Mouse (Mus musculus) ZHBTc4 (cell line): ENCODE data around the gene Clba1.

Experiments used
- DNase-seq: peaks from one replicate; pipeline ENCODE4 v3.0.0-alpha.2; 2011; ENCODE audit warnings: low read depth, low spot score

The Clba1 gene

DNA sequence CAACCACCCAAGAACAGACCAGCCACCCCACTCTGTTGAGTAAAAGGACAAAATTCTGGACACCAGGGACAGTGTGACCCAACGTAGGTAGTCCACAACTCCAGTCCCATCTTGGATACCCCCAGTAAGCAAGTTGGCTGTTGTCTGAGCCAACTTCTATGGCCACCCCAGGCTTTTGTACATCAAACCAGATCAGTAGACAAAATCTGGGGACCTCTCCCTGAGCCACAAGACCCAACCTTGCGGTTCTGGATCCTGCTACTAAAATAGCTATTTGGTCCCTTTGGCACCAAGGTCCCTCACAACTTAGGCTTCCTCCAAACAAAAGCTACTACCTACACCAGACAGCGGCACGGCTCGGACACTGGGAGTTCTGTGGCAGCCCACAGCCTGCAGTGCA, 13.7 kb upstream of the Clba1 start:
- no peak for DNase-seq

DNA sequence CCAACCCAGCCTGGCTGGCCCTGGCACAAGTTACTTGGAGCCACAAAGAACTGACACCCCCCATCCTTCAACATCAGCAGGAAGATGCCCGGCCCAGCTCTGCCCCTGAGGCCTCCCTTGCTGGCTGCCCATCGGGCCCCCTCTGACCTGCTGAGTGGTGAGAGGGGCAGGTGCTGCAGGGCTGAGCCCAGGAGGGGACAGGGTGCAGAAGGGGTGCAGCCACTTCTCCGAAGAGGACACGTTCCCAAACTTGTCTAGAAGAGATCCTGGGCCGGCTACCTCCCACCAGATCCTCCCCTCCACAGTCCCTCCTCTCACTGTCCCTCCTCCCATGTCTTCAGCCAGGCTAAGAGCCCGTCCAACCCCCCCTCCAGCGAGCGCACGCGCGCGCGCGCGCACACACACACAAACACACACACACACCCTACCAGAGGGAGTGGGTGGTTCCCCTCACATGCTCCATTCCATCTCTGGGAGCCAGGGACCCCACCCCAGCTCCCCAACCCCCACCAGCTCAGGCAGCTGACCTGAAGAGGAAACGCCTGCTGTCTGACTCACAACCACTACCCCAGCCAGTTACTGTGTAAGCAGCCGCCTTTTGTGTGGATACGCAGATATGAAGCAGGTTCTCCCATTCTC, 13.2 kb upstream of the Clba1 start:
- DNase-seq, result peak; percentile 81

DNA sequence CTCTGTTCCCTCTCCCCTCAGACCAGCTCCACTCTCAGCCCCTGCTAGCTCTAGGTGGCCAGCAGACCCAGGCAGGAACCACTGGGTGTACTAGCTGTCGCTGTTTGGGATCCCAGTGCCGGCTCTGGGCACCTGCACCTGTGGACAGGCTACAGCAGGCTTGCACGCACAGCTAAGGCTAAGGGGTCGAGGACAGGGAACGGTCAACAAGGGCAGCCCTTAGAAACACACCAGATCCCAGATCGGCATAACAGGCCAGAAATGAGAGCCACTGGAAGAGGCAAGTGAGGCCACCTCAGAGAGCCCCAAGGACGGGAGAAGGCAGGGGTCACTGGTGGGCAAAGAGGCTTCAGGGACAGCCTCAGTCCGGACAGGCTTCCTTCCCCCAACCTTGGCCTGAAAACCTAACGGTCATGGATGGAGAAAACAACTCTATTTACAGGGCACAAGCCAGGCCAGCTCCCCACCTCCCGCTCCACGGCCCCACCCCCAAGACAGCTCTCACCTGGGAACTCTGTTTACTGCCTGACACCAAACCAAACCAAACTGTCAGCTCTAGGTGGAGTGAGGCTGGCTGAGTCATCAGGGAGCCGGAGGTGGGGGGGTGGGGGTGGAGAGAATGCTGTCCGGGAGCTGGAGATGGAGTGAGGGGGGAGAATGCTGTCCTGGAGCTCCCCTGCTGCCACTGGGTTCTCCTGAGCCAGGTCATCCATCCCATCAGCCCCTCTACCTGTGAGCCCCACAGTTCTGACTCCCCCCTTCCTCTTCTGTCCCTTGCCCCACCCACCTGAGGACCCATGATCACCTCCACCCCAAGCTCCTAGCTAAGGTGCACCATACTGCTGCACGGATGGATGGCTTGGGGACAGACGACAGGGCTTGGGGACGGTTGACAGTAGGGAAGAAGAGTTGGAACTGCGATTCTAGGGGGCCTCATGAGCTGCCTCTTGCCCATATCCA, 11.9 kb upstream of the Clba1 start:
- no peak for DNase-seq

DNA sequence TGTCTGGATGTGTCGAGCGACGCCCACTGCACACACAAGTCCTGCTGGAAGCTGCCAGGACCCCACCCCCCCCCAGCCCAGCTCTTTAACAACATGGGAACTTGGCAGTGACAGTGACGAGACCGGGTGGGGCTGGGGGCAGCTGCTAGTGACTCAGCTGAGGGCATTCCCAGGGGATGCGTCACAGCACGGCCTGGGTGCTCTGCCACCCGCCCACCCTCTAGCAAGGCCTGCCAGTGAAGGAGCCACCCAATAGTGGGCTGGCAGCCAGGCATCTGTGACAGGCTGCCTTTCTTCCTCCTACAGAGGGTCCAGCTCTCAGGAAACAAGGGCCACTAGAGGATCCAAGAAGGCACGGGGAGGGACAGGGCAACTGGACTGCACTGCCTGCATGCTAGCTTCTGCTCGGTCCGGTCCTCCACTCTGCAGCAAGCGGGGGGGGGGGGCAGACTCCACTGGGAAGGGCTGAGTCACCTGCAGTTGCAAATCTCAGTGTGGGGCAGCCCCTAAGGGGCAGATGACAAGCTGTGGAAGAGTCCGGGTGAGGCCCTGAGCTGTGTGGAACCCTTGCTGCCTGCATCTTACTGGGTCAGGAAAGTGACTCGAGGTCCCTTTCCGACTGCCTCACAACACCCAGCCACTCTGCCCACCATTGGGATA, 10.9 kb upstream of the Clba1 start:
- DNase-seq, result no peak

DNA sequence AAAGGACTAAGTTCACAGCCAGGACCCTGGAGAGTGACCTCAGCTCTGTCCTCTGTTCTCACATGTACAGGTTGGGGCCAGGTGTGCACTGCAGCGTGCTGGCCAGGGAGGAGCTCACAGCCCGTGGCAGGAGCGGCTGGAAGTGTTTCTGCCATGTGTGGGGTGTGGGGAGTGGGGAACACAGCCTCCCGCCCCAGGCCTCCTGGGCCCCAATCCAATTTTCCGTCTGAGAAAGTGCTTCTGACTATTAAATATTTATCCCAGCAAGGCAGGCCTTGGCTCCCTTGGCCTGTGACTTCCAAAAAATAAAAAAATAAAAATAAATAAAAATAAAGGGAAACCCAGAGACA, 10.4 kb upstream of the Clba1 start:
- DNase-seq, result no peak

DNA sequence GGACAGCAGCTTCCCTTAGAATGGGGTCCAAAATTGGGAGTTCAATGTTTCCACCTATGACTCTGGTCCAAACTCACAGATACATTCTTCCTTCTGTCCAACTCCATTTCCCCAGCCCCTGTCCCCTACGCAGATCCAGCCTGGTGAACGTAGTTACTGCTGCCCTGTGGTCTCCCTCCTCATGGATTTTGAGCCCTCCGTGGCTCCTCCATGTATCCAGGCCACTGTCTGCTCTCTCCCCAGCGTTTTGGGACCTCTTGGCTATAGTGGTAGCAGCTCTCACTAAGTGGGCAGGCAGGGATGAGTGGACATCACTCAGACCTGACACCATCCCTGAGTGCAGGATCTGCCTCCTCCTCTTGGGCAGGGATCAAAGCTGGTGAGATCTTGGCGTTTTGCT, 10.0 kb upstream of the Clba1 start:
- no peak for DNase-seq

DNA sequence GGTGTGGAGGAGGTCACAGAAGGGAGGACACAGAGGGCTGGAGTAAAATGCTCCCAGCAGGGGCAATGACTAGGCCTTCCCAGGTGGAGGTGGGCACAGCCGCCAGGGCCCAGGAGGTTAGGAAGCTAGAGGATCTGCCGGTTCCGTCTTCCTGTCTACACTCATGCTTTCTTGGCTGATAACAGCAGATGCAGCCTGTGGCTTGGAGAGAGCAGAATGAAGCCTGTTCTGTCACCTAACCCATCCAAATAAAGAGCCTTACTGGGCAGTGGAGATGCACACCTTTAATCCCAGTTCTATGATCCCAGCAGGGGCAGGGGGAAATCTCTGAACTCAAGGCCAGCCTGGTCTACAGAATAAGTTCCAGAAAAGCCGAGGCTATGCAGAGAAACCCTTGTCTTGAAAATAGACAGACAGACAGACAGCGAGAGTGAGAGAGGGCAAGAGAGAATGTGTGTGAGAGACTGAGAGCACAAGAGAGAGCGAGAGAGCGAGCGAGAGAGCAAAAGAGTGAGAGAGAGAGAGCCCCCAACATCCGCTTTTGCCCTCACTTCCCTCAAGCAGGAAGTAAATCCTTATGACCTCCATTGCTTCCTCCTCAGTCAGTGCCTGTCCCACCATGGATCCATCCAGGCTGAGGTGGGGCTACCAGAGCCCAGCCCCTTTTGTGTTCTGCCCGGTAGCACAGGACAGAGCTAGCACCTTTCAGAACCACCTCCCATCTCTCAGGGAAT, 9.3 kb upstream of the Clba1 start:
- DNase-seq, result no peak

DNA sequence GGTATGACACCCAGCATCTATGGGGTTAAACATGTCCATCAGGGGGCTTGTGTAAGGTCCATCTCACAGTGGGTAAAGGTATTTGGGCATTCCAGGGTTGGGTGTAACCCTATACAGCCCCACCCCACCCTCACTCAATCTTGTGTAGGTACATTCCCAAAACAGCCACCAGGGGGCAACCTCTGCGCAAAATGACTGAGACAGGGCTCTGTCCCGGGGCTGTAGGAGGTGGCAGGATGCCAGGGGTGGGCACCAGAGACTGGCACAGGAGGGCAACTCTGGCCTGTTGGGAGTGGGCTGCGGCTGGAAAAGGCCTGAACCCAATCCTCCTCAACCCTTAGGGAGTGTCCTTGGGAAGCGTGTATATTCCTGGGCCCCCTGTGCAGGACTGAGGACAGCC, 8.3 kb upstream of the Clba1 start:
- DNase-seq, result peak; percentile 87

DNA sequence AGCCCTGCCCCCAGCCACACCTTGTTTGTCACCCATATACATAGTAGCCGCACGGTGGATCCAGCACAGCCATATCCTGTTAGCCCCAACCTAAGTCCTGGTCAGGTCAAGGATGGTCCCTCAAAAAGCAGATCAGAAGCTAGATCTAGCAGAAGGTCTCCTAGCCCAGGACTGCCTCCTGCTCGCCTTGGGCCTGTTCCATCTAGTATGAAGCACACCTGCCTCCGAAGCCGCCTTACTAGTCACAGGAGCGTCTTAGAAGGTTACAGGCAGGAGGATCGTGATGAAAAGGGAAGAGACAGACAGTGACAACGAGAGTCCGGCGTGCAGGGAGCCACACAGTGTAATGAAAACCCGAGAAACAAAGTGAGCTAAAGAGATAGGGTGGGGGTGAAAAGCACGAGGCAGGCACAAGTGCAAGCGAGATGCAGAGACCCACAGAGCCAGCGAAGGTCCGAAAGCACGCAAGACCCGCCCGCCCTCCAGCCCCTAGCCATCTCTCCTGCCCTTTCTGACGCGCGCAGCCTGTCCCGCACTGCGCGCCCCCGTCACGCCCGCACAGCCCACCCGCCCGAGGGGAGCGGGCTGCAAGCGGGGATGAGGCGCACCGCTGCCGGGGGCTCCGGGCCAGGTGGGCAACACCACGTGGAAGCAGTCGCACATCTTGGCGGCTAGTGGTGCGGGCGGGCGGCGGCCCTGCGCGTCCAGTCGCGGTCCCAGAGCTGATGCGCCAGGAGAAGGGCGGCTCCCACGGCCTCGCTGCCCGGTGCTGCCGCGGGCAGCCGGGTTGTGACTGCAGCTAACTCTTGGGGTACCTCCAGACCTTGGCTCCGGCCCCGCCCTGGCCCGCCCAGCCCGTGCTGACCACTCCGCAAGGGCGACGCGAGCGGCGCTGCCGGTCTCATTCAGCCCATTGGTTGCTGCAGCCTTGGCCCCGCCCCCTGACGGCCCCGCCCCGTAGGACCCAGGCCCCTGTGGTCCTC, 6.6 kb upstream of the Clba1 start, which contains the start of gene Ahnak2:
Ahnak2 (minus strand) TSS at position 794 of the 983 bp plus-strand sequence.
- DNase-seq, result peak; percentile 41

DNA sequence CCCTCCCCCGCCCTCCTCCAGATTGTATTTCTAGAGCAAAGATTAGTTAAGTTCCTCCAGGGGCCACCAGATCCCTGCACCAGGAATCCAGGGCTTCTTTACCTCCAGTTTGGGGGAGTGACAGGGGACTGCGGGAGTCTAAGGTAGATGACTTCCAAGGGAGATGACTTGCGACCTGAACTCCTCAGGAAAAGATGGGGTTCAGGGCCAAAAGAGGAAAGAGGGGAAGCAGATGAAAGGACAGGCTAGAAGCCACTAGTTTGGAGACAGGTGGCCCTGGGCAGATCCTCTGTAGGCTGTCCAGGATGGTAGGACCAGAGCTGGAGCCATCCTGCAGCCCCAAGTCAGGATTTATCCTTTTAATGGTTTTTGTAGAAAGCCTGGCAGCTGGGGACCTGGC, 5.8 kb upstream of the Clba1 start:
- DNase-seq, result no peak

DNA sequence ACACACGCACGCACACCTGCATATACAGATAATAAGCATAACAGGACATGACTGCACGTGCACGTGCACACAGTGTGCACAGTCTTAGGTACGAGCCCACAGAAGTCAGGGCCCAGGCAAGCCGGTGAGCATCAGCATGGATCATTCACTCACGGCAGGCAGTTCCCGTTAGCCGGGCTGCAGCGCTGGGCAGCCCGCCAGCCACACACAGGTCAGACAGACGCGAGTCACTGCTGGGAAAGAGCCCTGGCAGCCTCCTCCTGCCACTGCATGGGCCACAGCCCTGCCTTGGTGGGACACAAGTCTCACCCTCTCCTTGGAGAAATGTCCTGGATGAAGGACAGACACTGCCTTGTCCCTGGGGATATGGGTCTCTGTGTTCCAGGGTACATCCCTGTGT, 4.7 kb upstream of the Clba1 start:
- DNase-seq, result no peak

DNA sequence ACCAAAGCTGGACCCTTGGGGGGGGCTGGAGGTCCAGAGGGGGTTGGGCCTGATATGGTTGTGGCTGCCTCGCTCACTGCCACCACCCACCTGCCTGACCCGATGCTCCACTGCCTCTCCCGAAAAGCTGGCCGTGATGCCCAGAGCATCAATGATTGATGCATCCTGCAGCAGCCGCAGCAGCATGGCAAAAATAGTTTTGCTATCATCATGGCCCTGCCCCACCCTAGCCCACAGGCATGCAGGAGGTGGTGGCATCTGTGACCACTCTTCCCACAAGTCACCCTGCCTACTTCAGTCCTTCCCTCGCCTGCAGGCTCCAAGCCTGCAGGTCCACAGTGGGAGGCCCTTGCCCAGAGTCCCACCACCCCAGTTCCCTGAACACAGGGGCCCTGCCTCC, 2.7 kb upstream of the Clba1 start:
- no peak for DNase-seq

DNA sequence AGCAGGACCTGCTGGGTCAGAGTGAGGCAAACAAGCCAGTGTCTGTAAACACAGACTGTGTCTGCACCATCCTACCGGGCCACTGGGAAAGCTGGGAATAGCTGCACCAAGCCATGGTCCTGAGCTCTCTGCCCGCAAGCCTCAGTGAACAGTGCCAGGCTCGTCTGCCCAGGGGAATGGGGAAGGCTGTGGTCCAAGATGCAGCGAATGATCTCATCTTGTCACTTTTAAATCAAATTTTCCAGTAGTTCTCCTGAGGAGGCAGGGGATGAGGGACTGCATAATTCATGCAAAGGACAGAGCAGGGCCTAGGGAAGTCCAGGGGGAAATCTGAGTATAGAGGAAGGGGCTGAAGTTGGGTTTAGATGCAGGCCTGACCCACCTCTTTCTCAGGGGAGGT, 941 bp upstream of the Clba1 start:
- DNase-seq, result no peak

DNA sequence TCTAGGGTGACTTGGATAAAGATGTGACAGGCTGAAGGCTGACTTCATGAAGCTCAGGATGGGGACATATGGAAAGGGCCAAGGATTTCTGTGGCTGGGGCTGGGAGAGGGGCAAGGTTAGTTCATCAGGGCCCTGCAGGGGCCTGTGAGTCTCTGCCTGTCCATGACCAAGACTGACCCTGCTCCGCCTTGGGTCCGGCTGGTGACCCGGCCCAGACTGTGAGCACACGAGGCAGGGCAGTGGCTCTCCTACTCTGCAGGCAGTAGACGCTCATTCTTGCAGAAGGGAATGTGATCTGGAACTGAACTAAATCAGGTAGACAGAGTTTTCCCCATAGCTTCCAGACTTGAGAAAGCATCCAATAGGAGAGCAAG, 538 bp upstream of the Clba1 start:
- no peak for DNase-seq

DNA sequence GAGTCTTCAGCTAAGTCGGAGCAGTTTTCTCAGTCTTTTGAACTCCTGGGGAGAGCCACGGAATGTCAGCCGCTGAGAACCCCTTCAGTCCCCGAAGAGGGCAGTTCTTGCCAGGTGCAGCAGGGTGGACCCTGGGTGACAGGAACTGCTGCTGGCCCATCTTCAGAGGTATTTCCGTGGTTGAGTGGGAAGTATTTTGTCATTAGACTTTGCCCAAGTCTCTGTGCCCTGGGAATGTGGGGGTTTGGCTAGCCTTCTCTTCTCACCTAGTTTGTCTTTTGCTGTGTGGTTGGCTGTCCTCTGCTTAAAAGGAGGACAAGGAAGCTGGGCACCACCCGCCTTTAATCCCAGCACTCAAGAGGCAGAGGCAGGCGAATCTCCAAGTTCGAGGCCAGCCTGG, 904 bp downstream of the Clba1 start:
- no peak for DNase-seq

DNA sequence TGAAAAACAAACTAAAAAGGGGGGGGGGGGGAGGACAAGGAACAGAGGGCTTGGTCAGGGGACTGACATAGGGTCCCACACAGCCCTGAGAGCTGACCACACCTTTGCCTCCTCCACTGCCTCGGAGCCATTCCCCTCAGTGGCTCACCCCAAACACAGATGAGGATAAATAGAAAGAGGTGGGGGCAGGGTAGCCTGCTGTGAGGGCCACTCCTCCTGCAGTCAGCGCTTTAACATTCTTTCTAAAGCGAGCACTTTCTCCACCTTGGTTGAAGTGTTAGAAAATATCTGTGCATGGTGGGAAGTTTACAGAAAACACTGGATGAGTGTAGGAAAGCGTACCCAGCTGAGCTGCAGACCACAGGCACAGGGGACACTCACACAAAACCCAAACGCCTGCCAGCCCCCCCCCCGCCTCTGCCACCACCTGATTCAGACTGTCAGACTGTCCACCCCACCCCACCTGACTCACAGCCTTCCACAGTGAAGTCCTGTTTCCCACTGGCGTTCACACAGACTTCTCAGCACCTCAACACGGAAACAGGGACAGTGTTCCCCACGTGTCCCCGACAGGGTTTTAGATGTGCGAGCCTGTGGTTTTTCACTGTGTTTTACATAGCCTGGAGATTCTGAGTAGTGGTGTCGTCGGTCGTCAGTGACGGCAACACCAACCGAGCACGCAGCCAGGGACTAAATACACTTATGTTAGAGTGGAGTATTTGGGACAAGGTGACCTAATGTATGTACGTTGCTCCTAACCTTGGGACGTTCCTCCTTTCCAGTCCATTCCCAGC, 1.6 kb downstream of the Clba1 start:
- peak; percentile 42 for DNase-seq

DNA sequence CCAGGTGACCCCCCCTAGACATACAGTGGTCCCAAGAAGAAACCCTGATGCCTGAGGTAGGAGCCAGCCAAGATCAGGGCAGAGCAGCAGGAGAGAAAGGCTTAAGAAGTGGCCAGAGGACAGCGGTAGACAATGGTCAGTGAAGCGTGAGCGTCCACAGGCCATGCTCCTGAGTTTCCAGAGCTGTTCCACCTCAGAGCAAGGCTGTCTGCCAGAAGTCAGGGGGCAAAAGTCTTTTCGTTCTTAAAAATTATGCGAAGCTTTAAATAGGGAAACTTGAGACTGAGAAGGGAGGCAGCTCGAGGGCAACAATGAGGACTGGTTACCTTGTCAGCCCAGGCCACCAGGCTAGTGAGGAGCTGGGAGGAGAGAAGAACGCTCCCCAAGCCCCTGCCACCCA, 4.6 kb downstream of the Clba1 start:
- no peak for DNase-seq

DNA sequence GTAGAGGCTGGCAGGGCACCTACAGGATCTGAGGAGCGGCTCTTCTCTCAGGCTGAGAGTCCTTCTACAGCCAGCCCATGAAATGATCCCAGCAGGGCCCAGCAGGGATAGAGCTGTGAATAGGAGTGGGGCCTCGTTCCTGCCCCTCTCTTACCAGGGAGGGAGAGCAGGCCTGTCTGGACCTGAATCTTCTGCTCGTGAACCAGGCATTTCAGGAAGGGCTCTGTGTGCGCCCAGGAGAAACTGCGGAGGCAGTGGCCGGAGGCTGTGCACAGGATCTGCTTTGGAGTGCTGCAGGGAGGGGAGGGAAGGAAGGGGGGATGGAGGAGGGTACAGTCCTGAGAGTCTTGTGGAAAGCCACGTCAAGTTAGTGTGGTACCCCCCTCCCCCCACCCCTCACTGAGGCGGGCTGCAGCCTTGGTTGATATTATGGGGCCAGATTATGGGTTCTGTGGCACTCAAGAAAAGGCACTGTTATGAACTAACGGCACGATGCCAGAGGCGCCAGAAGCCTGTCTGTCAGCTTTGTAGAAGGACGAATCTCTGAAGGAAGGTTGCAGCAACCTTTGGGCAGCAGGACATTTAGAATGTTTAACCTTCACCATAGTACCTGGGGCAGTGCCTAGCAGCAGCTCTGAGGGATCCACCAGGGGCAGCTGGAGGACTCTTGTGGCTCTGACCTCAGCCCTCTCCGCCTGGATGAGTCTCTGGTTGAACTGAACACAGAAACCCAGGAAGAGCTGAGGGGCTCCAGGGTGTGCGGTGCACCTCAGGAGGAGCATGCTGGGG, 6.1 kb downstream of the Clba1 start:
- no peak for DNase-seq

DNA sequence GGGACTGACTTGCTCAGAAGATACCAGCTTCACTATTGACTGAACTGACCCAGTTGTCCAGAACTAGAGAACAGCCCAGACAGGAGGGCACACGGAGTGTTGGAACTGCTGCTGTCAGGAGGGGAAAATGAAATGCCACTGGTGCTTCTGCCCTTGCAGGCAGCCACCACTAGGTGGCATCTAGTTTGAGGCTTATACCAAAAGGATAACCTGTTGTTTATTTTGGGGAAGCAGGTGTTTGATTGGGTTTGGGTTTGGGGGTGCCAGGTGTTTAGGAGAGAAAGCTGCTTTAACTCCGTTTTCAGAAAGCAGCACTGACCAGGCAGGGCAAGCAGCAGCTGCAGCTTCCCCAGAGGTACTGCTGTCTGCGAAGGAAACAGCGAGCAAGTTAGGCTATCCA, 7.6 kb downstream of the Clba1 start:
- peak; percentile 68 for DNase-seq
